Mouse (Mus musculus): ENCODE data around the gene Kctd17. TPM values are rescaled to one million over a fixed set of nuclear protein-coding genes. Genes with fewer than 3 reads are reported as not detected.

The Kctd17 gene
- polyA plus RNA-seq, 1 experiment: 31.4 TPM

- TF ChIP-seq CTCF (IDR thresholded peaks at IDR 0.05; ENCODE audit: low read depth, low read length): no peak
- no peak for TF ChIP-seq EP300 (IDR thresholded peaks at IDR 0.05; ENCODE audit: insufficient read depth, low read depth, low read length)
- no peak for TF ChIP-seq POLR2A (IDR thresholded peaks at IDR 0.05; ENCODE audit: insufficient read depth, low read length)
- Histone ChIP-seq H3K36me3 (ENCODE audit: control insufficient read depth, insufficient read depth, low read length, poor library complexity, severe bottlenecking) (no peaks in the 10 kb centered on the region), H3K4me3 (ENCODE audit: low read depth, low read length) (no peak overlapping the region), H3K27ac (ENCODE audit: insufficient read depth, low read length) (no peak overlapping the region), H3K27me3 (ENCODE audit: control insufficient read depth, insufficient read depth, low read length, poor library complexity, severe bottlenecking) (no peaks in the 10 kb centered on the region), H3K9me3 (replicated peaks; ENCODE audit: control insufficient read depth, insufficient read depth, low read length, poor library complexity, severe bottlenecking) (no peaks in the 10 kb centered on the region), H3K4me1 (ENCODE audit: control insufficient read depth, insufficient read depth, low read length) (peaks cover 6% of the 10 kb centered on the region), H3K9ac (ENCODE audit: low read depth, poor library complexity, severe bottlenecking) (no peak overlapping the region)
These were observed 3.3 kb downstream of the Kctd17 start for GRCm38 (mm10) chr15:78431541-78432121.

- peaks cover 4% of the 10 kb centered on the region for H3K4me1 ChIP-seq (ENCODE audit: control insufficient read depth, insufficient read depth, low read length)
- H3K27ac ChIP-seq (ENCODE audit: insufficient read depth, low read length): no peak overlapping the region
- H3K9me3 ChIP-seq (replicated peaks; ENCODE audit: control insufficient read depth, insufficient read depth, low read length, poor library complexity, severe bottlenecking): no peaks in the 10 kb centered on the region
These were observed 6.6 kb downstream of the Kctd17 start for GRCm38 (mm10) chr15:78434896-78435520.

GRCm38 (mm10) chr15:78435681-78436080 is 7.3 kb downstream of the Kctd17 start:
- Histone ChIP-seq H3K27me3 (ENCODE audit: control insufficient read depth, insufficient read depth, low read length, poor library complexity, severe bottlenecking) (no peaks in the 10 kb centered on the region), H3K4me1 (ENCODE audit: control insufficient read depth, insufficient read depth, low read length) (peaks cover 2% of the 10 kb centered on the region), H3K36me3 (ENCODE audit: control insufficient read depth, insufficient read depth, low read length, poor library complexity, severe bottlenecking) (no peaks in the 10 kb centered on the region), H3K27ac (ENCODE audit: insufficient read depth, low read length) (no peak overlapping the region), H3K9ac (ENCODE audit: low read depth, poor library complexity, severe bottlenecking) (no peak overlapping the region), H3K9me3 (replicated peaks; ENCODE audit: control insufficient read depth, insufficient read depth, low read length, poor library complexity, severe bottlenecking) (no peaks in the 10 kb centered on the region), H3K4me3 (ENCODE audit: low read depth, low read length) (no peak overlapping the region)
- TF ChIP-seq CTCF (IDR thresholded peaks at IDR 0.05; ENCODE audit: low read depth, low read length) (no peak), EP300 (IDR thresholded peaks at IDR 0.05; ENCODE audit: insufficient read depth, low read depth, low read length) (no peak), POLR2A (IDR thresholded peaks at IDR 0.05; ENCODE audit: insufficient read depth, low read length) (no peak)

More at GRCm38 (mm10) chr15:78434896-78435520, 6.6 kb downstream of the Kctd17 start:
- Histone ChIP-seq H3K36me3 (ENCODE audit: control insufficient read depth, insufficient read depth, low read length, poor library complexity, severe bottlenecking) (no peaks in the 10 kb centered on the region), H3K27me3 (ENCODE audit: control insufficient read depth, insufficient read depth, low read length, poor library complexity, severe bottlenecking) (no peaks in the 10 kb centered on the region), H3K9ac (ENCODE audit: low read depth, poor library complexity, severe bottlenecking) (no peak overlapping the region), H3K4me3 (ENCODE audit: low read depth, low read length) (no peak overlapping the region)
- TF ChIP-seq EP300 (IDR thresholded peaks at IDR 0.05; ENCODE audit: insufficient read depth, low read depth, low read length) (no peak), CTCF (IDR thresholded peaks at IDR 0.05; ENCODE audit: low read depth, low read length) (peak; percentile 64)

- TF ChIP-seq EP300 (IDR thresholded peaks at IDR 0.05; ENCODE audit: insufficient read depth, low read depth, low read length): no peak
- TF ChIP-seq CTCF (IDR thresholded peaks at IDR 0.05; ENCODE audit: low read depth, low read length): peak; percentile 48
- no peak for TF ChIP-seq POLR2A (IDR thresholded peaks at IDR 0.05; ENCODE audit: insufficient read depth, low read length)
- no peak overlapping the region for H3K27ac ChIP-seq (ENCODE audit: insufficient read depth, low read length)
- H3K4me3 ChIP-seq (ENCODE audit: low read depth, low read length): peak overlapping the region; percentile 55
- no peaks in the 10 kb centered on the region for H3K9me3 ChIP-seq (replicated peaks; ENCODE audit: control insufficient read depth, insufficient read depth, low read length, poor library complexity, severe bottlenecking)
- no peaks in the 10 kb centered on the region for H3K36me3 ChIP-seq (ENCODE audit: control insufficient read depth, insufficient read depth, low read length, poor library complexity, severe bottlenecking)
- no peak overlapping the region; the same call in 1 of the 2 replicates for H3K9ac ChIP-seq (ENCODE audit: low read depth, poor library complexity, severe bottlenecking)
- no peaks in the 10 kb centered on the region for H3K27me3 ChIP-seq (ENCODE audit: control insufficient read depth, insufficient read depth, low read length, poor library complexity, severe bottlenecking)
- peaks cover 2% of the 10 kb centered on the region for H3K4me1 ChIP-seq (ENCODE audit: control insufficient read depth, insufficient read depth, low read length)
These were observed 8.2 kb downstream of the Kctd17 start for GRCm38 (mm10) chr15:78436380-78437192.

GRCm38 (mm10) chr15:78437237-78438017 is 9.1 kb downstream of the Kctd17 start:
- no peak for TF ChIP-seq CTCF (IDR thresholded peaks at IDR 0.05; ENCODE audit: low read depth, low read length)
- no peak for TF ChIP-seq POLR2A (IDR thresholded peaks at IDR 0.05; ENCODE audit: insufficient read depth, low read length)
- TF ChIP-seq EP300 (IDR thresholded peaks at IDR 0.05; ENCODE audit: insufficient read depth, low read depth, low read length): no peak
- Histone ChIP-seq H3K4me1 (ENCODE audit: control insufficient read depth, insufficient read depth, low read length) (peaks cover 2% of the 10 kb centered on the region), H3K27ac (ENCODE audit: insufficient read depth, low read length) (no peak overlapping the region), H3K36me3 (ENCODE audit: control insufficient read depth, insufficient read depth, low read length, poor library complexity, severe bottlenecking) (no peaks in the 10 kb centered on the region), H3K4me3 (ENCODE audit: low read depth, low read length) (peak overlapping the region; percentile 55), H3K9me3 (replicated peaks; ENCODE audit: control insufficient read depth, insufficient read depth, low read length, poor library complexity, severe bottlenecking) (no peaks in the 10 kb centered on the region), H3K9ac (ENCODE audit: low read depth, poor library complexity, severe bottlenecking) (no peak overlapping the region; the same call in 1 of the 2 replicates), H3K27me3 (ENCODE audit: control insufficient read depth, insufficient read depth, low read length, poor library complexity, severe bottlenecking) (no peaks in the 10 kb centered on the region)

All from ES-Bruce4 (cell line).